Mouse (Mus musculus) neural tube, embryonic 14.5 days (tissue): ENCODE results near the gene Zfp334. TPM values are rescaled to one million over a fixed set of nuclear protein-coding genes. Genes with fewer than 3 reads are reported as not detected.

Source experiments
- ATAC-seq: fragments of 200-750 bp; cut with Nextera tagmentation; 2 replicates; pipeline ENCODE4 v1.8.0; 2017; ENCODE audit warnings: low read depth, mild to moderate bottlenecking, moderate TSS enrichment, moderate library complexity
- H3K27ac ChIP-seq: fragments of 300-500 bp; sonication (generic); 2 replicates; pipeline ENCODE4 v1.5.1; 2014; ENCODE audit warnings: low read depth, mild to moderate bottlenecking, control low read depth, low read length, moderate library complexity, mixed read lengths
- H3K27me3 ChIP-seq: fragments of 300-500 bp; sonication (generic); 2 replicates; pipeline ENCODE4 v1.6.1; 2014; ENCODE audit warnings: low read length; ENCODE audit not compliant: control insufficient read depth, insufficient read depth
- H3K36me3 ChIP-seq: fragments of 300-500 bp; sonication (generic); 2 replicates; pipeline ENCODE4 v1.6.1; 2014; ENCODE audit warnings: low read length, mixed read lengths; ENCODE audit not compliant: control insufficient read depth, insufficient read depth
- H3K4me1 ChIP-seq: fragments of 300-500 bp; sonication (generic); 2 replicates; pipeline ENCODE4 v1.6.1; 2014; ENCODE audit warnings: low read length; ENCODE audit not compliant: control insufficient read depth, insufficient read depth
- H3K4me2 ChIP-seq: fragments of 300-500 bp; sonication (generic); 2 replicates; pipeline ENCODE4 v1.6.1; 2014; ENCODE audit warnings: mild to moderate bottlenecking, low read depth, low read length, control low read depth
- H3K4me3 ChIP-seq: fragments of 300-500 bp; sonication (generic); 2 replicates; pipeline ENCODE4 v1.5.1; 2014; ENCODE audit warnings: low read depth, low read length, control low read depth, mixed read lengths
- H3K9ac ChIP-seq: fragments of 300-500 bp; sonication (generic); replicated peaks from 2 replicates; pipeline ENCODE4 v1.6.1; 2014; ENCODE audit warnings: low read depth, mild to moderate bottlenecking, control low read depth, low read length, mixed read lengths
- H3K9me3 ChIP-seq: fragments of 300-500 bp; sonication (generic); 2 replicates; pipeline ENCODE4 v1.6.1; 2016; ENCODE audit warnings: low read length; ENCODE audit not compliant: control insufficient read depth
- WGBS: fragments of 180-500 bp; shearing (Covaris S2); extraction: QIAGEN DNeasy Blood & Tissue Kit; methylation state at CpG from one replicate; pipeline ENCODE4 v1.1.7; 2014; 5-methylcytosine and 5-hydroxymethylcytosine counted together
- polyA plus RNA-seq: library from polyadenylated mRNA; unstranded; fragments of >200 nt; fragmentation: Nextera tagmentation; extraction: Ambion mirVana; gene quantifications from 2 replicates; pipeline ENCODE4 v1.2.1, GENCODE M21; 2014

Gene Zfp334
- polyA plus RNA-seq, 1 experiment from 2014 or later, result 12.0 TPM

GRCm38 (mm10) chr2:165367868-165368439 lies 20.1 kb downstream of the Zfp334 start:
- under 1% methylated on average over 13 of the region's 13 CpGs for whole genome bisulfite sequencing
- Histone ChIP-seq H3K4me2 (peak overlapping the region; percentile 81), H3K27me3 (no peaks in the 10 kb centered on the region), H3K4me3 (peak overlapping the region; percentile 43), H3K36me3 (no peaks in the 10 kb centered on the region), H3K9ac (peak overlapping the region; percentile 78), H3K9me3 (no peaks in the 10 kb centered on the region), H3K27ac (peak overlapping the region; percentile 76), H3K4me1 (peaks cover 15% of the 10 kb centered on the region; the same call in 1 of the 2 replicates)
- ATAC-seq, result 0 out of 2 replicates have a peak, but pooled peaks have one; percentile 2

GRCm38 (mm10) chr2:165367047-165367520 lies 21.0 kb downstream of the Zfp334 start:
- no peaks in the 10 kb centered on the region for H3K9me3 ChIP-seq
- peak overlapping the region; percentile 32; the same call in 1 of the 2 replicates for H3K4me2 ChIP-seq
- no peak overlapping the region; the same call in 1 of the 2 replicates for H3K27ac ChIP-seq
- no peaks in the 10 kb centered on the region for H3K27me3 ChIP-seq
- no peak overlapping the region for H3K9ac ChIP-seq
- no peaks in the 10 kb centered on the region for H3K36me3 ChIP-seq
- no peak overlapping the region for H3K4me3 ChIP-seq
- peaks cover 15% of the 10 kb centered on the region; the same call in 1 of the 2 replicates for H3K4me1 ChIP-seq
- ATAC-seq, result no peak
- WGBS, result 9% methylated on average over 5 of the region's 8 CpGs

- Histone ChIP-seq H3K36me3 (no peaks in the 10 kb centered on the region), H3K9ac (no peak overlapping the region), H3K9me3 (no peaks in the 10 kb centered on the region), H3K27me3 (no peaks in the 10 kb centered on the region), H3K27ac (no peak overlapping the region), H3K4me3 (no peak overlapping the region), H3K4me1 (peaks cover 15% of the 10 kb centered on the region; the same call in 1 of the 2 replicates), H3K4me2 (peak overlapping the region; percentile 25; the same call in 1 of the 2 replicates)
- 0 out of 2 replicates have a peak, but pooled peaks have one; percentile 32 for ATAC-seq
- WGBS, result 11% methylated on average over 21 of the region's 21 CpGs
Observed at GRCm38 (mm10) chr2:165364334-165365091, 23.5 kb downstream of the Zfp334 start.

- Histone ChIP-seq H3K9ac (no peak overlapping the region), H3K36me3 (no peaks in the 10 kb centered on the region), H3K27me3 (no peaks in the 10 kb centered on the region), H3K27ac (no peak overlapping the region), H3K4me1 (peaks cover 13% of the 10 kb centered on the region; the same call in 1 of the 2 replicates), H3K4me3 (no peak overlapping the region), H3K4me2 (no peak overlapping the region), H3K9me3 (no peaks in the 10 kb centered on the region)
- ATAC-seq, result no peak
- 90% methylated on average over 6 of the region's 6 CpGs for WGBS
Observed at GRCm38 (mm10) chr2:165363282-165363681, 24.8 kb downstream of the Zfp334 start.

- Histone ChIP-seq H3K27ac (no peak overlapping the region), H3K27me3 (no peaks in the 10 kb centered on the region), H3K9me3 (no peaks in the 10 kb centered on the region), H3K36me3 (no peaks in the 10 kb centered on the region), H3K9ac (no peak overlapping the region), H3K4me1 (peaks cover 4% of the 10 kb centered on the region; the same call in 1 of the 2 replicates), H3K4me2 (no peak overlapping the region), H3K4me3 (no peak overlapping the region)
- ATAC-seq, result peak; percentile 77; the same call in 1 of the 2 replicates
- WGBS, result 0% methylated on average over 1 of the region's 1 CpGs
Observed at GRCm38 (mm10) chr2:165360861-165361260, 27.2 kb downstream of the Zfp334 start.

- H3K4me1 ChIP-seq, result no peaks in the 10 kb centered on the region
- peaks cover 10% of the 10 kb centered on the region; the same call in 1 of the 2 replicates for H3K9me3 ChIP-seq
- 90% methylated on average over 20 of the region's 20 CpGs for WGBS
- no peak overlapping the region for H3K9ac ChIP-seq
- H3K4me2 ChIP-seq, result no peak overlapping the region
- ATAC-seq, result no peak
- H3K27ac ChIP-seq, result no peak overlapping the region
- no peaks in the 10 kb centered on the region for H3K36me3 ChIP-seq
- no peaks in the 10 kb centered on the region for H3K27me3 ChIP-seq
- no peak overlapping the region for H3K4me3 ChIP-seq
Observed at GRCm38 (mm10) chr2:165351828-165352513, 36.1 kb downstream of the Zfp334 start.

- Histone ChIP-seq H3K4me1 (no peaks in the 10 kb centered on the region), H3K4me2 (no peak overlapping the region), H3K27me3 (no peaks in the 10 kb centered on the region), H3K9ac (no peak overlapping the region), H3K36me3 (no peaks in the 10 kb centered on the region), H3K9me3 (peaks cover 10% of the 10 kb centered on the region; the same call in 1 of the 2 replicates), H3K27ac (no peak overlapping the region), H3K4me3 (no peak overlapping the region)
- peak; percentile 86 for ATAC-seq
- WGBS, result 21% methylated on average over 8 of the region's 8 CpGs
Observed at GRCm38 (mm10) chr2:165349466-165349865, 38.6 kb downstream of the Zfp334 start.

GRCm38 (mm10) chr2:165346180-165346579 lies 41.9 kb downstream of the Zfp334 start:
- H3K27me3 ChIP-seq, result no peaks in the 10 kb centered on the region
- no peak overlapping the region for H3K4me3 ChIP-seq
- H3K4me1 ChIP-seq, result no peaks in the 10 kb centered on the region
- WGBS, result 93% methylated on average over 5 of the region's 5 CpGs
- no peak overlapping the region for H3K4me2 ChIP-seq
- H3K9me3 ChIP-seq, result no peaks in the 10 kb centered on the region
- no peak overlapping the region for H3K27ac ChIP-seq
- ATAC-seq, result no peak
- H3K36me3 ChIP-seq, result no peaks in the 10 kb centered on the region
- H3K9ac ChIP-seq, result no peak overlapping the region
